Mouse (Mus musculus) mature B cell (primary cell): ENCODE results near the gene Fggy.

Experiments used
- in situ Hi-C: fragments of 300-500 bp; cut with MboI; formaldehyde crosslinking; loops from 2 replicates; pipeline ENCODE4 v1.14.3; 2019

Fggy gene

DNA sequence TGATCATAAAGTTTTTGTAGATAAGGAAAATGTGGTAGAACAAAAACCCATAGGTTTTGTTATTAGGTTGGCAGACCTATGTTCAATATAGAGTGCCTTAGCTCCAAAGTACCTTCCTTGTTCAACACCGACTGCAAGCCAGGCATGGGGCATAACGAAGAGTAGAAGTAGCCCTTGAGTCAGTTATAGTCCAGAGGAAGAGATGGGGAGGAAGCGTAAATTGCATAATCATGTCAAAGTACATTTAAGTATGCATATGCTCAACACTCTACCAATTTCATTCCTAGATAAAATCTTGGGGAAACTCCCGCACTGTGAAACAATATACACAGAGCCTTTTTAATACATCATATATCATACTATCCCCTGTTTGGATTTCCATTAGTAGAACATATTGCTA, 221.2 kb downstream of the Fggy start:
- in situ Hi-C loops, result no loop called here

DNA sequence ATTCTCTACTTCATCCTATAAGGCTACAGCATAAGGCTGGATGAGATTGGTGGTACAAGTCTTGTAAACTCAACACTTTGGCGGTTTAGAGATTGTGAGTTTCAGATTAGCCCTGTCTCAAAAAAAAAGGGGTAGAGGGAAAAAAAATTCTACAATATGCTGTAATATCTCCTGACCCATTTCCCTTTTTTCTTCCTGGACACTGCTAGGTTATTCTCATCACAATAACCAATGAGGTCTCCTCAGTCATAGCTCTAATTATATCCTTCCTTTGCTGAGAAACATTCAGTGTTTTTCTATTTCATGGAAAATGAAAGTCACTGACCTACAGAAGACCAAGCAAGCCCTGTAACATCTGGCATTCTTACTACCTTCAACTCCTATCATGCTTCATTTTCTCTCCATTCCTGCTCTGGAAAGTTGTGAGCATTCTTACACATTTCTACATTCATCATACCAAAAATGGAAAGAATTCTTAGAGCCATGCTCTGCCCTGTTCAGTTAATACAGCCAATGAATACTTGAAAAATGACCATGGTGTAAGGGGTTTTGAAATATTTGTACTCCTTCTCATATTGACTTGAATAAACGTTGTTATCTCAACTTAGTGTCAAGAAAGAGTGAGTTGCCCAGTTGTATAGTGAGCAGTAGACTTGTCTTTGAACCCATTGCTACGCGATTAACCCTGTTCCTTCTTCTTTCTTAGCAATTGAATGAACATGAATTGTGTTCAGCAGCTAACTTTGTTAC, 227.0 kb downstream of the Fggy start:
- in situ Hi-C loops, result no loop called here

DNA sequence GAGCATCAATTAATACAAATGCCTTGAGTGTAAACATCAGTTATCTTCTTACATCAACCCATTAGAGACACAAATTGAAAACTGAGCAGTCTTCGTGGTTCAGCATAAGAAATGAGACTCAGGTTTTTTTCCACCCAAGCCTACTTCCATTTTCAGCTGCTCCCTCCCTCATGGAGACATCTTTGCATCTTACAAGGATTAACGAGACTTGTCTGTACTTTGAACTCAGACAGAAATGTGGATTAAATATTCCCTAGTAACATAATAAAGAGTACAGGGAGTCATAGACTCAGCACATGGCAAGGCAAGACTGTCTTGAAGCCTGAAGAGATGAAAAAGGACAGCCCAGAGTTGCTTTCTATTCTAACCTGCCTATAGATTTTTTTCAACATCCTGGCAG, 230.3 kb downstream of the Fggy start:
- in situ Hi-C loops, result no loop called here

DNA sequence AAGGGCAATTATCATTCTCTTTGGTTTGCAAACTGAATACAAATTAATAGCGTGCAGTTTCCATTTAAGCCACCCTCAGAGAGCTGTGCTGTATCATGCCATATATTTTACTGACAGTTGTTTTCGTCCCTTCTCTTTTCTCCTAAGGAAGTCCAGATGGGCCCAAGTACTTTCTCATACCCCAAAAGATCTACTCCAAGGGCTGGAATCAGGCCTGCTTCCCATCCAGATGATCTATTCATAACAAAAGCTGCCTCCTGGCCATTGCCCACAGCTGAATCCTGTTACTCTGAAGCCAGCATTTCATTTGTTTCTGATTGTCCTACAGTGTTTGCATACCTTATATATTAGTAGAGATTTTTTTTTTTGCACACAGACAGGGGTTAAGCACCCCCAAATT, 231.6 kb downstream of the Fggy start:
- in situ Hi-C loops, result no loop called here

DNA sequence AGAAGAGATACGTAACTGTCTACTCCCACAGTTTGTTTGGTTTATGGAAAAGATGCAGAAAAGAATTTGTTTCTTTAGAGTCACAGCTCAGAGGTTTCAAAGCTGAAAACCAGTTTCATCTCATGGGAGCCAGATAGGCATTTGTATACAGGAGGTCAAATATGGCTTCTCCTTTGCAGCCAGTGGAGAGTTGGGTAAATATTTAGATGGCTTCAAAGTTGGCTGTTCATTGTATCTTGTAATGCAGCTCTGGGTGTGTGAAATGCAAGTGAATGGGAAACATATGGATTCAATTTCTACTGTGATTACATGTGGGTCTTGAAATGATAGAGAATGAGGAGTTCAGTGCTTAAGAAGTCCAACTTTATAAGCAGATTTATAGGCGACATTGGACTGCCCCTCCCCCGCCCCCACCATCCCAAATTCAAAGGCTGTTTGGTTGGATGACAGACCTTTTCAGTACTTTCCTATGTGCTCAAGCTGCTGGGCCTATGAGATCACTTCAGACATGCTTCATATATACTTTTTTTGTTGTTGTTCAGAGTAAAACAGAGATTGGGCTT, 234.7 kb downstream of the Fggy start:
- in situ Hi-C loops, result no loop called here

DNA sequence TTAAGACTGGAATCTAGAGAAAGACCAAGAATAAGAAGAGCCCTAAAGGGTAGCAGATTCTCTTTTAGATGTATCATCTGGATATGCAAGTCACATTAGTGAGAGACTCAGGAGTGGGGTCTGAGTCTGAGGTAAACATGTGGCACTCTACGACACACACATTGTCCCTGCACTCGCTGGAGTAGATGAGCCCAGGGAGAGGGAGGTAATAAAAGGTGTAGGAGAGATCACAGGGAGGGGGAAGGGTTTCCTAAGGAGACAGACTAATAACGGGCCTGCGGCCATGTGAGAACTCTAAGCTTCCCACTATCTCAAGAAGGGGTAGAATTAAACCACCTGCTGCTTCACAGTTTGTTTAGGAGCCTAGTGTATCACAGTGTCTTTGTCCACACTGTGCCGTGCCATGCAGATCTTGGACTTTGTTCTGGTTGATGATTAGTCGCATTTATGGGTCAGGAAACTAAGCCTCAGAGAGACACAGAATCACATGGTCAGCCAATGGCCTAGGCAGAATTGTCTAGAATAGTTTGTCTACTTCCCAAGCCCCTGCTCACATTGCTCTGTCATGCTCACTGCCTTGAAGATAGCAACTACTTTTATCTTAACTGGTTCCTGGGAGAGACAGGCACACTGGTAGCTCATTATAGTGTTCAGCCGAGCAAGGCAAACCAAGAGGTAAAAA, 236.5 kb downstream of the Fggy start:
- in situ Hi-C loops, result no loop called here

DNA sequence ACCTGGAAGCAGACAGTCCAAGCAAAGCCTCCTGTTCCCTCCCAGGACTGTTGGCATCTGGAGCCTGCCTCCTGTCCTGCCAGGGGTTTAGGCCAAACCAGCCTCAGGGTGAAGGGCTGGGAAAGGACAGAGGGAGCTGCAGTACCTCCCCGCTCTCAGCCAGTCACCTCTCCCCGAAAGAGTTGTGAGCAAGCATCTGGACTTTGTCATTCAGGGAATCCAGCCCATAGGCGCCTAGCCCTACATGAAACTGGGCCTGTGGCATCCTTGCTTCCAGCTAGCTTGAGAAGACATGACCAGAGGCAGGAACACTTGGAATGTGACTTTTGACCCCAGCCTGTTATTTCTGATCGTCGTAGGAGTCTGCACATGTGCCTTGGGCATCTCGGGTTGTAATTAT, 237.3 kb downstream of the Fggy start:
- in situ Hi-C loops, result no loop called here

DNA sequence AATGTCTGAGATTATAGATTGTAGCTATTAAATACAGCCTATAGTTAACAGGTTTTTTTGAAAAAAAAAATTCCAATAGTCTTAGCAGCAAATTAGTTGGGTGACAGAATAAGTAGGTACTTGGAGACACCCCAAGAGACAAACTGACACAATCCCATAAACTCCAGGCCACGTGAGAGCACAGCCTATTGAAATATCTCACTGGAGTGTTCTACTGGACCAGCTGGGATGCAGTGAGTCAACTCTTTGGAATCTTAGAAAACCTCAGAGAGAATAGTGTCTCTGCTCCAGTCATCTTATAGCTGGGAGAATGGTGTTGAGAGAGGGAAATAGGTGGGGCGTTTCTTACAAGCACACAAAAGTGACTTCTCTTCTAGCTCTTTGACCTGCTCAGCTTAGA, 238.0 kb downstream of the Fggy start:
- in situ Hi-C loops, result no loop called here

DNA sequence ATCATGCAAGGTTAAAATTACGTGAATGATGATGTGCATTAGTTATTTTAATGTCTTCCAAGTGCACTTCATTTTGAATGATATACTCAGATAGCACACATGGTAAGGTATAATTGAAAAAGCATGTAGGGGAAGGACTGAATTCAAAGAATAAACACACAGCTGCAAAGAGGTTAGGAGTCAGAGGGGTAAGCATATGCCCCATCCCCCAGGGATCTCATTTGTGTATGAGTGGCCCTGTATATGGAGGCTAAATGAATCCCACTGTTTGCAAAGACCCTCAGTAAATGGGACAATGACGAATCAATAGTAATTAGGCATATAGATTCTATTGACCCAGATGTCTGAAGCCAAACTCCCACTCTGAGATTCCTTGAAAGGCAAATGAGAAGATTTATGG, 262.3 kb downstream of the Fggy start:
- in situ Hi-C loops, result no loop called here

DNA sequence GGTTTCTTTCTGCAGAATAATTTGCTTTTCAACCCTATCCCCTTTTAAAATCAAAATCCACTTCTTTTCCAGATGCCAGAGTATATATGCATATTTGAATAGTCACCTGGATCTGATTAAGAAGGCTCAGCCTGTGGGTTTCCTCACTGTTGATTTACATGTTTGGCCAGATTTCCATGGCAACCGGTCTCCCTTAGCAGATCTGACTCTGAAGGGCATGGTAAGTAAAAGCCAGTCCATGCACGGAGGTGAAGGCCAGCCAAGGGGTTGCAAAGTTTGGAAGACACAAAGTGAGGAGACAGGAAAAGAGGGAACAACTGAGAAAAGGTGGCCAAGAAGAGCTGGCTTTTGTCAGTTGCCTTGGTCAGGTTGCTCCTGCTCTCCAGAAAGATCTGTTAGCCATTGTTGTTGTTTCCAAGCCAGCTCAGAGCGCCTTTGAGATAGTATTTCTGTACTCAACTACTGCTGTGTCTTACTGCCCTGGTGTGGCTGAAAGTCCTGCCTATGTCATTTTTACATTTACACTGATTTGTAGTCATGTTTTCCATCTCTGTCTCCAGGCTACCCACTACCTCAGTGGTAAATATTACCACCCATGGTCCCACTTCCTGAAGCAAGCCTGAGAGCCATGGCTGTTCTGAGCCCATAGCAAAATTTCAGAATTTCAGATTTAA, 264.7 kb downstream of the Fggy start:
- in situ Hi-C loops, result no loop called here

DNA sequence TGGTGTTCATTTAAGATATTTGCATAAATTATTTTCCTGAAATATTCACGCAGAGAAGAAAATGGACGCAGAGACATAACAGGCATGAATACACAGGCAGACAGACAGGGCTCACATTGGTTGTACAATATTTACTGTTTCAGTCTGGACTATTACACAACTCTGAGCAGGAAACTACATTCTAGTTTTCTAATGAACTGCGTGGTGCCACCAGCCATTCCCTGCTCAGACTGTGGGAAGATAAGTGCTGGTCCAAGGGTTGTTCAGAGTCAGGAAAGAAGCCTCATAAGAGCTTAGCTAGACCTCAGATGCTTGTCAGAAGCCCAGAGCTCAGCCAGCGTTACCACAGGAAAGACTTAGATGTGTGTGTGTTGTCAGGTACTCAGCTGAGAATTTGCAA, 270.9 kb downstream of the Fggy start:
- in situ Hi-C loops, result no loop called here

DNA sequence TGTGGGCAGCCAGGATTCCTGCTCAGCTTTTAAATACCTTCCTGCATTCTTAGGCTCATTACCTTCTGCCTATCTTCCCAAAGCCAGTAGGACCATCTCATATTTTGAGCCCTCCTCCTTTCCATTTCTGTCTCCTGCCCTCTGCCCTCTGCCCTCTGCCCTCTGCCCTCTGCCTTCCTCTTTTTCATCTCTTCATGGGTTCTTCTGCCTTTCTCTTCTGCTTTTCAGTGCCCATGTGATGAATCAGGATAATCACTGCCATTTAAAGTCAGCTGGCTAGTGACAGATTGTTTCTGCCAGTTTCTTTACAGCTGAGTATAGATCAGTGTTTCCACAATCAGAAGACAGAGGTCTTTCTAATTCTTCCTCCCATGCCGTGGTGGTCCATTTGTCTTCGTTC, 273.0 kb downstream of the Fggy start:
- in situ Hi-C loops, result no loop called here

DNA sequence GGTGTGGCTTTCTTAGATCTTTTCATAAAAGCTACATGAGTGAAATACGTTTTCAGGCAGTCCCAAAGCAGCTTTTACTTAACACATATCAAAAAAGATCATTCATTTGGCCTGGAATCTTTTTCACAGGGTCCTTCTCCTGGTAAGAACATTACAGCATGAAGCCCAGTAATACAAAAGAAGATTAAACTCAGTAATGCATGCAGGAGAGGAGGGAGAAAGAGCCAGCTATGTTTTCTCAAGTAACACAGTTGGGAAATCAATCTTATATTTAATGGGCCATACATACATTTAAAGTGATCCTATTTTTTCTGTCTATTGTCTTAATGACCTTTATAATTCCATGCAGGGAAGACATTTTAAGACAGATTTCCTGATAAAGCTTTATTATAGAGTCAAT, 282.6 kb downstream of the Fggy start:
- in situ Hi-C loops, result no loop called here

DNA sequence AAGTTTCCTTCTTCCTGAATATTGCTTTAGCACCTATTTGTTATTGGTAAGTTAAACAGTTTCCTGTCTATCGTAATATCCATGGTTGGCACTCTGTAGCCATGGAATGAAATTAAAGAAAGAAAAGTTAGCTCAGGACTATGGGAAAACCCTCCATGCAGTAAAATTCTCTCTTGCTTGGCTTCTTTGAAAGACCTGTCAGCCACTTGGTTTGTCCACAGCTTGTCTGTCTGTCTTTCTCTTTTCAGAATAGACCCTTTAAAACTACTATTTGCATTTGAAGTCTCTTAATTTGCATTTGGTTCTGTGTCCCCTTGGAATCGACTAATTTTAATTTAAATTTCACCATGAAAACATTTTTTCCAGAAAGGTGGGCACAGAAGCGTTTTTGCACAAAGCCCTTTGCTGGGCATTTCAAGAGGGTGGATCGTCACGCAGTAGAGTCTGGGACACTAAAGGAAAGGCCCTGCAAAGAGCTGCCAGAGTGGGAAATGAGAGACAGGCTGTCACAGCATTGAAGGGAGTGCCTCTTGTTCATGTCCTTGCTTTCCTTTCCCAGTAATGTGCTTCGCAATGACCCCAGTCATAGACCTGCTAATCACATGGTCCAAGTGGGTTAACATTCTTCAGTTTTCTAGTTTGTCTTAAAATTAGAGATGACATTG, 283.2 kb downstream of the Fggy start:
- in situ Hi-C loops, result no loop called here

DNA sequence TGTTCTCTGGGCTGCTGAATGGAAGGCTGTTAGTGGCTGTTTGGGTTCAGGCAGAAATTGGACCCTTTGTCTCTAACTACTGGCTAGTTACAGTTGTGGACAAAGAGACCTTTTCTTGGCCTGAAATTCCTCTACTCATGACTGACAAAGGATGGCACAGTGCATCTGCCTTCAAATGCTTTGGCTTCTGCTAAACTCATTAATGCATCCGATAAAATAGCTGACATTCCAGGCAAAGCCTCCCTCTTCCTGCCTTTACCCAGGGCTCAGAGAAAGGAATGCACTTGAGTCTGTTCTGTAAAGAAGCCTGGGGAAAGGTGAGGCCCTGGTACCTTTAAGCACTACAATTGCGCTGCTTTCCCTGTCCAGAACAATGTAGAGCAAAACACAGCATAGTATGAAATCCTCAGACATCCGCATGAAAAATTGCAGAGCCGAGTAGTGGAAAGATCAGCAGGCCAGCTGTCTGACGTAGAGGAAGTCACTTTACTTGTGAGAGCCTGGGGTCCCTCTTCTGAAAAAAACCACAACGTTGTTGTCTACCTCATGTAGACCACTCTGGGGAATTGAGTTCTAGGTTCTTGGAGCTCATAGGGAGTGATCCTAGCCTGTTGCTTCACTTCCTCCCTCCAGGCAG, 288.8 kb downstream of the Fggy start:
- in situ Hi-C loops, result no loop called here

DNA sequence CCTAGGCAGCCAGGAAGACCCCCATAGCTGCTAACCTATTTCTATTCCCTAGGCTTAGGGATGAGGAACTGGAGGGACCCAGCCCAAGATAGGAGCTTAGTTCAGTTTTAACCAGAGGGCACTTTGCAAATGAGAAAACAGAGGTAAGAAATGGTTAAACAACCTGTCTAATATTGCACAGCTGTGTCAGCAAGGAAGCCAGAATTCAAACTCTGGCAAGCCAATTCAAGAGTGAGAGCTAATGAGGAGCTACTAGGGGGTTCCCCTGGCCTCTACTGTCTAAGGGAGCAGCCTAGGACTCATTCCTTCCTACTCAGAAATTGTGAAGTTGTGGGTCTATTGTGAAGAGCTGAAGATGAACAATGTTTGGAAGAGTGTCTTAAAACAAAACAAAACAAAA, 289.9 kb downstream of the Fggy start:
- in situ Hi-C loops, result no loop called here

DNA sequence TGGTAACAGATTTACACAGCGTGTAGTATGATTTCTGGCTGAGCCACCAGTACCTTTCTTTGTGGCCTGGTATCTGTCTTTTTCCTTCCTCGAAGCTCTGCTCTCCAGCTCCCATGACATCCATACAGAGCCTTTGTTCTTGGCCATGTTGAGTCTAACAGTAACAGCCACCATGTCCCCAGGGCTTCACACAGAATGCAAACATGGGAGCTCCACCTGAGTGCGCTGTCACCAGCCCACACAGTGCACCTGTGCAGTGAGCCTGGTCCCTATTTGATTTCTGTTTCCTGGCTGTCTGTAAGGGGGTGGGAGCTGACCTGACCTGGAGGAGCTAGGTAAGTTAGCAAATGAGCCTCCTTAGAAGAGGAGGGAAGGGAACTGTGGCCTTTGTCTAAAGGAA, 290.4 kb downstream of the Fggy start:
- in situ Hi-C loops, result no loop called here

DNA sequence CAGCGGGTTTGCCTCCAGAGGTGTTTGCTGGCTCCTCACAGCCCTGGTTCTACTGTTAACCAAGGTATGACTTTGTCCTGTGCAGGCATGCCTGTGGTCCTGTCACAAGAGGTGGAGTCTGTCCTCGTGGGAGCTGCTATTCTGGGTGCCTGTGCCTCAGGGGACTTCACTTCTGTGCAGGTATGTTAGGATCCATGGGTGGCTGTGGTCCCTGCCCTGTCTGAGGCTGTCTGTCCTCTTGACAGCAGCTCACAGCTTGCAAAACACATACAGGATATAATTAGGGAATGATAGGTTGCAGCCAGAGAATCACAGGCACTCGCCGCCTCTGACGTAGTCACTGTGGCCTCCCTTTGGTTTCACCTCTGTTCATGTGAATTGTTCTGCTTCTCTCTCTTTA, 292.2 kb downstream of the Fggy start:
- in situ Hi-C loops, result no loop called here

DNA sequence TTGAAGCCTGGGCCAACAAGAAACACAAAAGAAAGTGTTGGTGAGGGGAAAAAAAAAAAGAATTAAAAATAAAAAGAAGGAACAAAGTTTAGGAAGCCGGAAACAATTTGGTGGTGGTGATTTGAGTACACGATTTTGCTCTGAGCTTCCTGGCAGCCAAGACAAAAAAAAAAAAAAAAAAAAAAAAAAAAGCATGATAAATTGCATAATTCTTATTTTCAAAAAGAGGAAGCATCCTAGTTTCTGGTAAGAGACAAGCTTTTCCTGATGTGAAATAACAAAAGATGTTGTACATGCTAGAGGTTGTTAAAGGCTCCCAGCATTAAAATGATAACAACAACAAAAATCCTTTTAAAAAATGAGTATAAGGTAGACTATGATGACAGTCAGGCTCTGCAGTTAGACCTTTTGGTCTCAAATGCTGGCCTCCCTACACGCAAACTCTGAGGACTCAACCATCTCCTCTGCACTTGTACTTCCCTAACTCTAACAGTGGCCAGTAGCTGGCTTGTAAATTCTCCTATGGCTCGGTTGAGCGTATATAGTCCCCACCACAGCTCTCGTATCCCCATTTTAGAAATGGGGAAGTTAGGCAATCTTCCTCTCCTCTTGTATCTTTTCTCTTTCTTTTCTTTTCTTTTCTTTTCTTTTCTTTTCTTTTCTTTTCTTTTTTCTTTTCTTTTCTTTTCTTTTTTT, 292.9 kb downstream of the Fggy start:
- in situ Hi-C loops, result no loop called here

DNA sequence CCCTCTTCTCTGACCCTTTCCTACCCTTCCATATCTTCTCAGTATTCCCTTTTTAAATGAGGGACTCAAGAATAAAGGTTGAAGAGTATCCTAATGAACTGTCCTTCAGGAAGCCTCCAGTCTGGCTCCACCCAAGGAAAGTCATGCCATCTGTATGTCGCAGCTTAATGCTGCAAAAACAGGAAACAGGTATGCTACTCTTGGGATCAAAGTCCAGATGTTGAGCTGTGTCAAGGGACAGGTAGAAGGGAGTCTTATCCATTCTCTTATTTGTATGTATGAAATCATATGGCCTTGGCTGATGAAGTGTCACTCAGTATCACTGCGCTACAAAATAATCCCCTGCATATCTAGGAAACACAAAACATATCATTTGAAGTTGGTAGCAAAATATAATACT, 294.9 kb downstream of the Fggy start:
- in situ Hi-C loops, result no loop called here

DNA sequence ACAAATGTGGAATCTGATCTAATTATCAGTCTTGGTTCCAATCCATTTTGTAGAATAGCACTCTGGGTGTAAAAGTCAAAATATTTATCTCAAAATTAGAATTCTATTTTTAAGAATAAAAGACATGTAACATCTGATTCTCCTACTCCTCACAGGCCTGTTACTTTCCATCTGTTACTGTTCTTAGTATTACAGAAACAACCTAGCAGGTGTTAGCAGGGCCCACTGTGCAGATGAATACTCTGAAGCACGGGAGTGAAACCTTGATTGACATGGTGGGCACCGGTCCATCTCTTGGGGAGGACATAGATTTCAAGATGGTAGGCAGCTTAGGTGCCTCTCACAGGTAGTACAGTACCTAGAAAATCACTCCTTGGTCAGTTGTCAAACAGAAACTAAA, 298.7 kb downstream of the Fggy start:
- in situ Hi-C loops, result no loop called here
